Mouse (Mus musculus): ENCODE results near the gene Pcbp2. TPM values are rescaled to one million over a fixed set of nuclear protein-coding genes. Genes with fewer than 3 reads are reported as not detected.

Gene Pcbp2
- polyA plus RNA-seq, 1 experiment = 432 TPM

DNA sequence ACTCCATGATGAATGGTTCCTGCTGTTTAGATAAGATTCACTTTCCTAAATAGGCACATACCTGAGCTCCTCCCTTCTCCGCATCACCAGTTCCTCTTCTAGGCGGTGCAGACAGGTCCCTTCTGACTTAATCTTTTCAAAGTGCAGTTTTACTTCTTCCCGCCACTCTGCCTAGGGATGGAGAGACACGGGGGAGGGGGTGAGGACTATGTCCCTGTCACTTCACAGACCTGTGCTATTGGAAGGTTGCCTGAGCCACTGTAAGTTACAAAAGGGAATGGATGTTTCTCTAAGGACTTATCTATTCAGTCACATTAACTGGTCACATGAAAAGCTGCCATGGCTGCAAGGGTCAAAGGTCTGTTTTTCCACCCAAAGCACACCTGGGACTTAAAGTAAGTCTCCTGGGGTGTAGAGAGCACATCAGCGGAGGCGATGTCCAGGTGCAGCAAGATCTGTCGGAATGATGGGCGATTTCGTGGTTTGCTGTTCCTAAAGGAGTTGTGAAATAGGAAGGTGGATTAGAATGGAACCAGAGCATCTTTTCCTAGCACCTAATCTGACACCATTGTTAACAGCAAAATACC lies 32.0 kb downstream of the Pcbp2 start:
- H3K4me1 ChIP-seq (ENCODE audit: control insufficient read depth, insufficient read depth, low read length) = 0 out of 2 replicates have a peak, but pooled peaks cover 1% of the 10 kb centered on the region
- TF ChIP-seq CTCF (IDR thresholded peaks at IDR 0.05; ENCODE audit: extremely low read depth, insufficient read depth, low read length) (no peak), POLR2A (IDR thresholded peaks at IDR 0.05; ENCODE audit: extremely low read depth, insufficient read depth, low read length) (no peak)
- H3K4me3 ChIP-seq (ENCODE audit: insufficient read depth, low read length) = no peak overlapping the region
- H3K27ac ChIP-seq (ENCODE audit: insufficient read depth, low read length) = no peak overlapping the region

- TF ChIP-seq POLR2A (IDR thresholded peaks at IDR 0.05; ENCODE audit: extremely low read depth, insufficient read depth, low read length) = no peak
- TF ChIP-seq CTCF (IDR thresholded peaks at IDR 0.05; ENCODE audit: extremely low read depth, insufficient read depth, low read length) = no peak
- Histone ChIP-seq H3K4me3 (ENCODE audit: insufficient read depth, low read length) (no peak within 1 kb of the TSS), H3K27ac (ENCODE audit: insufficient read depth, low read length) (no peak within 1 kb of the TSS), H3K4me1 (ENCODE audit: control insufficient read depth, insufficient read depth, low read length) (peaks cover 2% of the 10 kb centered on the region; the same call in 1 of the 2 replicates)
Observed at GRCm38 (mm10) chr15:102503447-102503846, 33.1 kb downstream of the Pcbp2 start, which contains the start of gene Gm10337. Gm10337 (plus strand) TSS chr15:102503722.

GRCm38 (mm10) chr15:102503924-102504782 lies 33.8 kb downstream of the Pcbp2 start:
- no peak overlapping the region for H3K4me3 ChIP-seq (ENCODE audit: insufficient read depth, low read length)
- no peak for TF ChIP-seq CTCF (IDR thresholded peaks at IDR 0.05; ENCODE audit: extremely low read depth, insufficient read depth, low read length)
- TF ChIP-seq POLR2A (IDR thresholded peaks at IDR 0.05; ENCODE audit: extremely low read depth, insufficient read depth, low read length) = no peak
- no peak overlapping the region for H3K27ac ChIP-seq (ENCODE audit: insufficient read depth, low read length)
- H3K4me1 ChIP-seq (ENCODE audit: control insufficient read depth, insufficient read depth, low read length) = peaks cover 4% of the 10 kb centered on the region; the same call in 1 of the 2 replicates

- TF ChIP-seq POLR2A (IDR thresholded peaks at IDR 0.05; ENCODE audit: extremely low read depth, insufficient read depth, low read length) (0 out of 2 replicates have a peak, but pooled peaks have one; percentile 8), CTCF (IDR thresholded peaks at IDR 0.05; ENCODE audit: extremely low read depth, insufficient read depth, low read length) (no peak)
- no peak overlapping the region for H3K4me3 ChIP-seq (ENCODE audit: insufficient read depth, low read length)
- H3K27ac ChIP-seq (ENCODE audit: insufficient read depth, low read length) = no peak overlapping the region
- peaks cover 6% of the 10 kb centered on the region; the same call in 1 of the 2 replicates for H3K4me1 ChIP-seq (ENCODE audit: control insufficient read depth, insufficient read depth, low read length)
Observed at GRCm38 (mm10) chr15:102505073-102505769, 34.9 kb downstream of the Pcbp2 start.

GRCm38 (mm10) chr15:102505770-102506463 lies 35.6 kb downstream of the Pcbp2 start:
- Histone ChIP-seq H3K27ac (ENCODE audit: insufficient read depth, low read length) (no peak overlapping the region), H3K4me3 (ENCODE audit: insufficient read depth, low read length) (no peak overlapping the region), H3K4me1 (ENCODE audit: control insufficient read depth, insufficient read depth, low read length) (peaks cover 6% of the 10 kb centered on the region; the same call in 1 of the 2 replicates)
- TF ChIP-seq POLR2A (IDR thresholded peaks at IDR 0.05; ENCODE audit: extremely low read depth, insufficient read depth, low read length) (no peak), CTCF (IDR thresholded peaks at IDR 0.05; ENCODE audit: extremely low read depth, insufficient read depth, low read length) (no peak)

DNA sequence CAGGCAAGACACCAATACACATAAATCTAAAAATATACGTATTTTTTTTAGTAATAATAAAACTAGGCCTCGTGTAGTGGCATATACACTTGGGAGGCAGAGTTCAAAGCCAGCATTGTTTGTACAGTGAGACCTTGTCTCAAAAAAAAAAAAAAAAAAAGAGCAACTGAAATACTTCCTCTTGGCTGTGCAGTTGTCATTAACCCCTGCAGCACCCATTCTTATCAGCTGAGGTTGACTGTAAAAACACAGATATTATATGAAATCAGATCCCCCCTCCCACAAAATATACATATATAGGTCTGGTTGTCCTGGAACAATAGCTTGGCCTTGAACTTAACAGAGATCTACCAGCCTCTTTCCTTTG lies 36.1 kb downstream of the Pcbp2 start:
- H3K4me3 ChIP-seq (ENCODE audit: insufficient read depth, low read length) = no peak overlapping the region
- no peak overlapping the region for H3K27ac ChIP-seq (ENCODE audit: insufficient read depth, low read length)
- no peak for TF ChIP-seq POLR2A (IDR thresholded peaks at IDR 0.05; ENCODE audit: extremely low read depth, insufficient read depth, low read length)
- no peak for TF ChIP-seq CTCF (IDR thresholded peaks at IDR 0.05; ENCODE audit: extremely low read depth, insufficient read depth, low read length)
- peaks cover 6% of the 10 kb centered on the region; the same call in 1 of the 2 replicates for H3K4me1 ChIP-seq (ENCODE audit: control insufficient read depth, insufficient read depth, low read length)

DNA sequence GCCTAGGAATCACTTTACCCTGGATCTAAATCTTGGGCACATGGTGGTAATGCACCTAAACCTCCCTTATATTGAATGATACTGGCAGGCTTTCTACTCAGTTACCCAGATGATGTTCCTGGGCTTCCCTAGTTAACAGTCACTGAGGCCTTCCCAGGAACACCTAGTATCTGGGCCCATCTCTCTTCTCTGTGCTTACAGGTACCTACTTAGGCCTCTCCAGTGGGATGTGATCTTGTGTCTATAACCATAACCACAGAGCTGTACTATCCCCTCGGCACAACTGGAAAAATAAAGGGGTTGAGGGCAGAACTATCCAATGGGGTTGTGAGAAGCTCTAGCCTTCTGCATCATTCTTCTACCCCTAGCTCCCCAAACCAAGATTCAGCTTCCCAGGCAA lies 36.5 kb downstream of the Pcbp2 start:
- no peak for TF ChIP-seq CTCF (IDR thresholded peaks at IDR 0.05; ENCODE audit: extremely low read depth, insufficient read depth, low read length)
- TF ChIP-seq POLR2A (IDR thresholded peaks at IDR 0.05; ENCODE audit: extremely low read depth, insufficient read depth, low read length) = no peak
- Histone ChIP-seq H3K27ac (ENCODE audit: insufficient read depth, low read length) (no peak overlapping the region), H3K4me1 (ENCODE audit: control insufficient read depth, insufficient read depth, low read length) (peaks cover 7% of the 10 kb centered on the region), H3K4me3 (ENCODE audit: insufficient read depth, low read length) (no peak overlapping the region)

DNA sequence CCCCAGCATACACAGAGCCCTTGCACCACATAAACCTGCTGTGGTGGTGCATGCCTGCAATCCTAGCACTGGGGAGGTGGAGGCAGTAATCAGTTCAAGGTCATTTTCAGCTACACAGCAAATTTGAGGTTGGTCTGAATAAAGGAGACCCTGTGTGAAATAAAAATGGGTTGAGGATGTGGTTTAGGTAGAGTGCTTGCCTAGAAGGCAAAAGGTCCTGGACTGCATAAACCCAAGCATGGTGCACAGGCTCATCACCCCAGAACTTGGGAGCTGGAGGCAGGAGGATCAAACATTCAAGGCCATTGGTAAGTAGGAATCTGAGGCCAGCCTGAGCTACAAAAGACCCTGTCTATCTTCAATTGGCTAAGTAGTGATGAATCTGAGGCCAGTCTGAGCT lies 37.2 kb downstream of the Pcbp2 start:
- TF ChIP-seq CTCF (IDR thresholded peaks at IDR 0.05; ENCODE audit: extremely low read depth, insufficient read depth, low read length) (no peak), POLR2A (IDR thresholded peaks at IDR 0.05; ENCODE audit: extremely low read depth, insufficient read depth, low read length) (no peak)
- Histone ChIP-seq H3K27ac (ENCODE audit: insufficient read depth, low read length) (no peak overlapping the region), H3K4me3 (ENCODE audit: insufficient read depth, low read length) (no peak overlapping the region), H3K4me1 (ENCODE audit: control insufficient read depth, insufficient read depth, low read length) (peaks cover 9% of the 10 kb centered on the region)

DNA sequence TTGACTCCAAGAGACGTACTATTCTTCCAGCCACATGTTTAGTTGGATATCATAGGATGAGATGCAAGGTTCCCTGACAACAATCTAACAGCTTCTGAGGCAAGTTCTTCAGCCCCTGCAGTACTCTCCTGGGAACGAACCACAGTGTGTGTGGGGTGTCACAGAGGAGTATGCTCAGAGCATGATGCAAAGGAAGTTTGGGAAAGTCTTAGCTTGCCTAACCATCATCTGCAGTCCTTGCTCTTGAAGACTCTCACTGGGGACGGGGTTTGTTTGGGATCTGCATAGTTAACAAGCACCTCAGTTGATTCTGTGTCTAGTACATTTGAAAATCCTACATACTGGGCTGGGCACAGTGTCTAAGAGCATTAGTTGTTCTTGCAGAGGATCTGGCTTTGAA lies 38.0 kb downstream of the Pcbp2 start:
- TF ChIP-seq CTCF (IDR thresholded peaks at IDR 0.05; ENCODE audit: extremely low read depth, insufficient read depth, low read length) = no peak
- no peak for TF ChIP-seq POLR2A (IDR thresholded peaks at IDR 0.05; ENCODE audit: extremely low read depth, insufficient read depth, low read length)
- H3K4me1 ChIP-seq (ENCODE audit: control insufficient read depth, insufficient read depth, low read length) = peaks cover 9% of the 10 kb centered on the region

More for the DNA sequence above, 38.0 kb downstream of the Pcbp2 start:
- Histone ChIP-seq H3K4me3 (ENCODE audit: insufficient read depth, low read length) (no peak overlapping the region), H3K27ac (ENCODE audit: insufficient read depth, low read length) (no peak overlapping the region)
